Mouse (Mus musculus) C2C12 (cell line): ENCODE measurements around the gene Habp2.

Source experiments
- CTCF ChIP-seq: IDR thresholded peaks from one replicate; pipeline ENCODE4 v1.5.1; 2011; ENCODE audit not compliant: control insufficient read depth, insufficient read depth, insufficient read length
- MAX ChIP-seq: IDR thresholded peaks from one replicate; pipeline ENCODE4 v1.6.1; 2011; ENCODE audit warnings: mild to moderate bottlenecking, control low read depth
- MYOG ChIP-seq: IDR thresholded peaks from one replicate; pipeline ENCODE4 v1.6.1; 2011; ENCODE audit not compliant: control insufficient read depth, insufficient read length; ENCODE audit errors: extremely low read depth

- TF ChIP-seq CTCF (no peak), MYOG (no peak), MAX (no peak)
These were observed 82.0 kb downstream of the Habp2 start for GRCm38 (mm10) chr19:56368912-56369311.
